Mouse (Mus musculus) lung, postnatal 0 days (tissue): ENCODE results near the gene Tnp2. TPM values are rescaled to one million over a fixed set of nuclear protein-coding genes. Genes with fewer than 3 reads are reported as not detected.

Experiments used
- ATAC-seq: fragments of 200-750 bp; cut with Nextera tagmentation; 2 replicates; pipeline ENCODE4 v1.8.0; 2017; ENCODE audit warnings: moderate library complexity
- DNase-seq: peaks from one replicate; pipeline ENCODE4 v3.0.0-alpha.2; 2016; ENCODE audit warnings: low spot score
- H3K27ac ChIP-seq: fragments of 300-500 bp; sonication (generic); 2 replicates; pipeline ENCODE4 v1.5.1; 2014; ENCODE audit warnings: antibody characterized with exemption, mild to moderate bottlenecking, low read length, mixed read lengths
- H3K27me3 ChIP-seq: fragments of 300-500 bp; sonication (generic); replicated peaks from 2 replicates; pipeline ENCODE4 v1.6.1; 2014; ENCODE audit warnings: low read length, mixed read lengths; ENCODE audit not compliant: insufficient read depth
- H3K36me3 ChIP-seq: fragments of 300-500 bp; sonication (generic); 2 replicates; pipeline ENCODE4 v1.6.1; 2014; ENCODE audit warnings: low read length, mixed read lengths; ENCODE audit not compliant: insufficient read depth
- H3K4me1 ChIP-seq: fragments of 300-500 bp; sonication (generic); 2 replicates; pipeline ENCODE4 v1.6.1; 2014; ENCODE audit warnings: antibody characterized with exemption, low read depth, low read length, mixed read lengths; ENCODE audit not compliant: insufficient read depth
- H3K4me2 ChIP-seq: fragments of 300-500 bp; sonication (generic); replicated peaks from 2 replicates; pipeline ENCODE4 v1.6.1; 2014; ENCODE audit warnings: low read depth, mild to moderate bottlenecking, low read length, moderate library complexity, mixed read lengths
- H3K4me3 ChIP-seq: fragments of 300-500 bp; sonication (generic); 2 replicates; pipeline ENCODE4 v1.5.1; 2014; ENCODE audit warnings: low read depth, low read length
- H3K9ac ChIP-seq: fragments of 300-500 bp; sonication (generic); replicated peaks from 2 replicates; pipeline ENCODE4 v1.6.1; 2014; ENCODE audit warnings: low read depth, mild to moderate bottlenecking
- H3K9me3 ChIP-seq: fragments of 300-500 bp; sonication (generic); 2 replicates; pipeline ENCODE4 v1.6.1; 2016; ENCODE audit warnings: low read length, mixed read lengths
- CTCF ChIP-seq: IDR thresholded peaks from 2 replicates; pipeline ENCODE4 v1.5.1; 2016; ENCODE audit warnings: antibody characterized with exemption, mild to moderate bottlenecking
- EP300 ChIP-seq: IDR thresholded peaks from 2 replicates; pipeline ENCODE4 v1.6.1; 2016; ENCODE audit warnings: antibody characterized with exemption, mild to moderate bottlenecking, control low read depth
- WGBS: fragments of 180-500 bp; shearing (Covaris S2); extraction: QIAGEN DNeasy Blood & Tissue Kit; methylation state at CpG from one replicate; pipeline ENCODE4 v1.1.7; 2014; 5-methylcytosine and 5-hydroxymethylcytosine counted together
- polyA plus RNA-seq: library from polyadenylated mRNA; unstranded; fragments of >200 nt; fragmentation: Nextera tagmentation; extraction: Ambion mirVana; gene quantifications from 2 replicates; pipeline ENCODE4 v1.2.1, GENCODE M21; 2015

The Tnp2 gene
- polyA plus RNA-seq, 1 experiment from 2014 or later = not detected

DNA sequence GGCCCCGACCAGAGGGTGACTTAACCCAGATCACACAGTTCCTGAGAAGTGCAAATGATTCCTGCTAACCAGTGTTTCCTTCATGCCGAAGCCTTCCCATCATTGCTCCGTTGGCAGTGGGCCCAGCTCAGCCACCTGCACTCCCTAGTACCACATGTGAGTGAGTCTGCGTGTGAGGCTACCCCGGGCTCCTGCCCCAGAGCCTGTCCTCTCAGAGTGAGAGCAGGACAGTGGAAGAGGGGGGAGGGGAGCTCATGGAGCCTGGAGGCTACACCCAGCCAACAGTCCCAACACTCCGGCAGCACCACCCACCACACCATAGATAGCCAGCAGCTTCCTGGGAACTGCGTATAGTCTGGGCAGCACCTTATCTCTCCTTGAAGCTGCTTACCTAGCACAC lies 38.6 kb downstream of the Tnp2 start:
- H3K4me1 ChIP-seq = no peaks in the 10 kb centered on the region
- WGBS = 31% methylated on average over 7 of the region's 7 CpGs
- no peaks in the 10 kb centered on the region for H3K36me3 ChIP-seq
- no peak overlapping the region for H3K4me2 ChIP-seq
- TF ChIP-seq CTCF = no peak
- no peak for TF ChIP-seq EP300
- no peak overlapping the region for H3K9ac ChIP-seq
- ATAC-seq (peak; percentile 31; the same call in 1 of the 2 replicates), DNase-seq (no peak)
- H3K27me3 ChIP-seq = no peaks in the 10 kb centered on the region
- H3K27ac ChIP-seq = no peak overlapping the region
- no peak overlapping the region for H3K4me3 ChIP-seq
- no peaks in the 10 kb centered on the region for H3K9me3 ChIP-seq

DNA sequence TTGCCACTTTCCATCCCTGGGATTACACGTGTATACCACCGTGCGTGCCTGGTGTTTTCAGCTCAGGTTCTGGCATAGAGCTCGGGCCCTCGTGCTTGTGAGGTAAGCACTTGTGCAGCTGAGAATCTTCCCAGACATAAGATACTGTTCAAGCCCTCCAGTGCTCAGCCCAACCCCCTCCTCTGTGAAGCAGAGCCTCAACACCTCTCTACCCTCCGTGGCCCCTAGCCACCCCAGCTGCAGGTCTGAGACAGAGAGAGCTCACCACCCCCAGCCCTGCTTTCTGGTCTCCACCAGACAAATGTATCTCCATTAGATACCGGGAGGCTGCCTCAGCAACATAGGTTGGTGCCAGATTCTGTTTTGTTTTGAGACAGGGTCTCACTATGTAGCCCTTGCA lies 39.2 kb downstream of the Tnp2 start:
- no peaks in the 10 kb centered on the region for H3K36me3 ChIP-seq
- H3K9ac ChIP-seq = no peak overlapping the region
- no peaks in the 10 kb centered on the region for H3K9me3 ChIP-seq
- no peak overlapping the region for H3K27ac ChIP-seq
- no peaks in the 10 kb centered on the region for H3K27me3 ChIP-seq
- DNase-seq (no peak), ATAC-seq (no peak)
- no peaks in the 10 kb centered on the region for H3K4me1 ChIP-seq
- WGBS = 38% methylated on average over 7 of the region's 7 CpGs
- no peak for TF ChIP-seq EP300
- no peak for TF ChIP-seq CTCF
- no peak overlapping the region for H3K4me2 ChIP-seq
- H3K4me3 ChIP-seq = no peak overlapping the region

DNA sequence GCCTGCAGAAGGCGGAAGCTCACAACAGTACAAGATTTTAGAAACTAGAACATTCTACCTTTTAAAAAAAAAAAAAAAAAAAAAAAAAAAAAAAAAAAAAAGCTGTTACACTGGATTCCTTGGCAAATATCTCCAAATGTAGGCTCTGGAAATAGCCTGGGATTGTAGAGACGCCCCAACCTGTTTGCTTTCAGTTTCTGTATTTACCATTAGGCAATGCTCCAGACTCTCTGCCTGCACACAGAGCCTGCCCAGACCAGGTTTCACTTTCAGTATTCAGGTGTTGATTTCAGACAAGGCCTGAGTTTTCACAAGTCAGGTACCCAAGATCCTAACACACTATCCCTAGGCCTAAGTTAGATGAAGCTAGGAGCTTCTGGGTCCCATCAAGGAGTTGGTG lies 47.4 kb downstream of the Tnp2 start:
- Histone ChIP-seq H3K4me3 (no peak overlapping the region), H3K27ac (no peak overlapping the region), H3K4me2 (no peak overlapping the region), H3K36me3 (no peaks in the 10 kb centered on the region), H3K27me3 (no peaks in the 10 kb centered on the region), H3K9me3 (no peaks in the 10 kb centered on the region), H3K9ac (no peak overlapping the region), H3K4me1 (peaks cover 15% of the 10 kb centered on the region; the same call in 1 of the 2 replicates)
- DNase-seq = peak; percentile 92
- ATAC-seq = peak; percentile 72
- TF ChIP-seq EP300 = no peak
- TF ChIP-seq CTCF = no peak
- WGBS = 45% methylated on average over 2 of the region's 2 CpGs

DNA sequence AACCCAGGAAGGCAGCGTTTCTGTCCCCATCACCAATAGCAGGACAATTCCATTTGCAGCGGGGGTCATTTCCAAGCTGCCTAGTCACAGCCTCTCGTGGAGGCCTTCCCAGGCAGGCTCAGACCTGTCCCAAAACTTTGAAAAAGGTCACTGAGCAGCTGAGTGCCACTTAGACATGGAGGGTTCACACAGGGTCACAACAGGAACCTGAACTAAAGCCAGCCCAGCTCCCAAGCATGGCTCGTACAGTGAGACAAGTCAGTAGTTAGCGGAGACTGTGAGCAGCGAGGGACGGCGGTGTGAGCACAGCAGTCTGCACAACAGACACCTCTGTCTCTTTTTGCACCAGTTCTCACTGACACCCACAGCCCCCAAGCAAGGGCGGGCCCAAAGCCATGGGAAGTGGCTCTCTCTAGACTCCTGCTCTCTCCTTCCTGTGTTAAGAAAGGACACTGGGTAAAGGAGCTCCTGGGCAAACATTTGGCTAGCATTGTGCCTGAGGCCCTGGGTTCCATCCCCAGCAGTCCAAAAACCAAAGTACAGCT lies 48.5 kb downstream of the Tnp2 start:
- DNase-seq (no peak), ATAC-seq (no peak)
- no peak overlapping the region for H3K27ac ChIP-seq
- no peak overlapping the region for H3K9ac ChIP-seq
- H3K4me3 ChIP-seq = no peak overlapping the region
- no peak overlapping the region for H3K4me2 ChIP-seq
- TF ChIP-seq EP300 (no peak), CTCF (no peak)
- no peaks in the 10 kb centered on the region for H3K27me3 ChIP-seq
- 51% methylated on average over 9 of the region's 9 CpGs for WGBS
- H3K36me3 ChIP-seq = no peaks in the 10 kb centered on the region
- H3K4me1 ChIP-seq = peaks cover 22% of the 10 kb centered on the region; the same call in 1 of the 2 replicates
- H3K9me3 ChIP-seq = no peaks in the 10 kb centered on the region

DNA sequence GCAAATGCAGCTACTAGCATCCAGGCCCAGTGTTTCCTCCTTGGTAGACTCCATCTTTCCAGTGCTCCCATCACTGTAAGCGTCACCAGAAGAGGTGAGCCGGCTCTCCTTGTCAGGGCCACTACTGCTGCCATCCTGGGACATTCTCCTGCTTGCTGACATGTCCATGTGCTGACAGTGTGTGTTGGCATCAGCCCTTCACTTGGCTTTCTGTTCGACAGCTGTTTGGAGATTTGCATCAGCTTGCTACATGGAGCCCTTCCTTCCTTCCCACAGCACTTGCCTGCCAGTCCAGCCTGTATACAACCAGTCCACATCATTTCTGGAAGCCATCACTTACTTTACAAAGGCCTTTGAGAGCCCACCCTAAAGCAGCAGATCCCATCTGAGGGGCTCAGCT lies 49.6 kb downstream of the Tnp2 start:
- 77% methylated on average over 3 of the region's 3 CpGs for WGBS
- TF ChIP-seq EP300 (no peak), CTCF (no peak)
- Histone ChIP-seq H3K4me2 (no peak overlapping the region), H3K4me1 (peaks cover 22% of the 10 kb centered on the region; the same call in 1 of the 2 replicates), H3K4me3 (no peak overlapping the region), H3K36me3 (no peaks in the 10 kb centered on the region), H3K27ac (no peak overlapping the region), H3K27me3 (no peaks in the 10 kb centered on the region), H3K9ac (no peak overlapping the region), H3K9me3 (no peaks in the 10 kb centered on the region)
- DNase-seq (peak; percentile 24), ATAC-seq (no peak)

Other genes starting within 250 kb of the Tnp2 start
- 19.2 and 19.4 TPM in 2 replicates for gene Dexi, start 245.6 kb downstream of the Tnp2 start, polyA plus RNA-seq
- 32.0 and 34.6 TPM in 2 replicates for gene Clec16a, start 243.3 kb downstream of the Tnp2 start, polyA plus RNA-seq
- gene Socs1, start 3.1 kb downstream of the Tnp2 start, polyA plus RNA-seq = 9.0 and 13.4 TPM in 2 replicates
- gene Prm3, start 2.3 kb upstream of the Tnp2 start, polyA plus RNA-seq = not detected in 2 replicates
- gene Prm2, start 7.5 kb upstream of the Tnp2 start, polyA plus RNA-seq = not detected in 2 replicates
- gene Prm1, start 17.2 kb upstream of the Tnp2 start, polyA plus RNA-seq = not detected in 2 replicates
- gene Gm11172, start 24.3 kb upstream of the Tnp2 start, polyA plus RNA-seq = not detected in 2 replicates
- gene Rmi2, start 46.4 kb upstream of the Tnp2 start, polyA plus RNA-seq = 0.44 and 0.51 TPM in 2 replicates